Mouse (Mus musculus): Measurements from ENCODE around the gene Itga10.
"Not testable (repeated sequence)": the region's sequence is repeated elsewhere in the genome, so short reads cannot be mapped to it uniquely, and the experiment has no call there.

Gene Itga10

GRCm38 (mm10) chr3:96634928-96635879 lies 10.2 kb upstream of the Itga10 start, which contains the start of the genes Pex11b and Gm42957:
TSS of gene Pex11b (plus strand) at chr3:96635376.
TSS of gene Gm42957 (plus strand) at chr3:96635474.
- peak; percentile 92 for DNase-seq

DNA sequence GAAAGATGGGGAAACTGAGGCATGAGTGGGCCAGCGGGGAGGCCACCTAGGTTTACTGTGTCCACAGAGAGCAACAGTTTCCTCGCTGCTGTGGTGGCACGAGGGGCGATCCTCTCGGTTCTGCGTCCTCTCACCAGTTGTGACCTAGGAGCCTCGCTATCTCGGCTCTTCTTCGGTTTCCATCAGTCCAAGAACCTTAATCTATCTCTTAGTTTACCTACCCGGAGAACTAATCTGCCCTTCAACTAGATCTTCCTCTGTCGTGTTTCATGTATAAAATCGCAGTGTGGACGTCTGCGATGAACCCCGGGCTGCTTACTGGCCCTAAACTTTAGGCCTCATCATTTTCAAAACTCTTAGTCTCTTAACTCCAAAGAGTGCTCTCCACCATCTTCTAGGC lies 9.5 kb upstream of the Itga10 start:
- DNase-seq = no peak

DNA sequence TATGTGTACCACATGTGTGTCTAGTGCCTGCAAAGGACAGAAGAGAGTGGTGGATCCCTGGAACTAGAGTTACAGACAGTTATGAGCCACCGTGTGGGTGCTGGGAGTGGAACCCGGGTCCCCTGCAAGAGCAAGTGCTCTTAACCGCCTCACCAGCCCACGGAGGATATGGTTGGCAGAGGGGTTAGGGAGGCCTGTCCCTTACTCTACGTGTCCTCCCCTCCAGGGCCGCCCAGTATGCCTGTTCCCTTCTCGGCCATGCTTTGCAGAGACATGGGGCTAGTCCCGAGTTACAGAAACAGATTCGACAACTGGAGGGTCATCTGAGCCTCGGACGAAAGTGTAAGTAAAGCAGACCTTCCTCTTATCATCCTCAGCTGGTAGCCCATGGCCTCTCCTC lies 8.9 kb upstream of the Itga10 start:
- DNase-seq = no peak

DNA sequence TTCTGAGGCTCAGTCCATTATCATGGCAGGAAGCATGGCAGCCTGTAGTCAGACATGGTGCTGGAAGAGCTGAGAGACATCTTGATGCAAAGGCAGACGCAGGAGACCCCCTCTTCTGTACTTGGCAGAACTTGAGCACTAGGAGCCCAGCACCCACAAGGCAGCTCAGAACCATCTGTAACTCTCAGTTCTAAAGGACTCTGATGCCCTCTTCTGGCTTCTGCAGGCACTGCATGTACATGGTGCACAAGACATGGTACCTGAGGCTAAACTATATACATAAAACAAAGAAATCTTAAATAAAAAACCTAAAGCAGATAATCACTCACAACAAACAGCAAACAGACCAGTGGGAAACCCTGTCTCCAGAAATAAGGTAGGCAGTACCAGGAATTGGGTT lies 6.2 kb upstream of the Itga10 start:
- peak; percentile 90 for DNase-seq

DNA sequence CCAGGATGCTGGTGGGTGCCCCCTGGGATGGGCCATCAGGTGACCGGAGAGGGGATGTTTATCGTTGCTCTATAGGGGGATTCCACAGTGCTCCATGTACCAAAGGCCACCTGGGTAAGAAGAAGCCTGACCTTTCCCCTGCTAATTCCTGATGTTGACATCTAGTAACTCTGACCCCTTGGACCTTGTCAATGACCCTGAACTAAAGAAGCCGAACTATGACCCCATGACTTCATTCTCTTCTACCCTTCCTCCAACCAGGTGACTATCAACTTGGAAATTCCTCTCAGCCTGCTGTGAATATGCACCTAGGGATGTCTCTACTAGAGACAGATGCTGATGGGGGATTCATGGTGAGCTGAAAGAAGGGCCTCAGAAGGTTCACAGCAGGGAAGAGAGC lies 2.0 kb downstream of the Itga10 start:
- DNase-seq = no peak

- no peak for DNase-seq
Observed at GRCm38 (mm10) chr3:96660901-96661300, 15.5 kb downstream of the Itga10 start.

GRCm38 (mm10) chr3:96662731-96663316 lies 17.4 kb downstream of the Itga10 start:
- DNase-seq = no peak

GRCm38 (mm10) chr3:96663432-96664239 lies 18.3 kb downstream of the Itga10 start:
- peak; percentile 91 for DNase-seq

- not testable (repeated sequence) for DNase-seq
Observed at GRCm38 (mm10) chr3:96665732-96666363, 20.5 kb downstream of the Itga10 start.

GRCm38 (mm10) chr3:96666916-96667315 lies 21.5 kb downstream of the Itga10 start:
- no peak for DNase-seq

- DNase-seq = peak; percentile 54
Observed at GRCm38 (mm10) chr3:96667316-96667715, 21.9 kb downstream of the Itga10 start.

DNA sequence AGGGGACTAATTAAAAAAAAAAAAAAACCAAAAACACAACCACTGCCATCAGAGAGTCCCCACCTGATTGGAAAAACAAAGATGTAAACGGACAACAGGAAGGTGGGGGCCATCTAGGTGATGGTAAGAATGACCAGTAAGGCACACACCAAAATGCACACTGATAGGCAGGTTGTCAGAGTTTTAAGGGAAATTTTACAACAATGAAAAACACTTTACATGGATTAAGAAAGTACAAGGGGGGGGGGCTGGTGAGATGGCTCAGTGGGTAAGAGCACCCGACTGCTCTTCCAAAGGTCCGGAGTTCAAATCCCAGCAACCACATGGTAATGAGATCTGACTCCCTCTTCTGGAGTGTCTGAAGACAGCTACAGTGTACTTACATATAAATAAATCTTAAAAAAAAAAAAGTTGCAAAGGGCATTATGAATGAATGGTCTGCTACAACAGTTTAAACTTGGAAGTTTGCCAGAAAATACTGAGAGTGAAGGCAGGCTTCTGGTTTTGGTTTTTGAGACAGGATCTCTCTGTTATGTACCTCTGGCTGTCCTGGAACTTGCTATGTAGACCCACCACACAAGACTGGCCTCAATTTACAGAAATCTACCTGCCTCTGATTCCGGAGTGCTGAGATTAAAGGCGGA lies 23.2 kb downstream of the Itga10 start:
- DNase-seq = no peak

GRCm38 (mm10) chr3:96669727-96670468 lies 24.5 kb downstream of the Itga10 start, which contains the start of gene Ankrd35:
TSS of gene Ankrd35 (plus strand) at chr3:96670131.
- peak; percentile 91 for DNase-seq

GRCm38 (mm10) chr3:96671519-96671918 lies 26.1 kb downstream of the Itga10 start:
- DNase-seq = no peak

GRCm38 (mm10) chr3:96673514-96673913 lies 28.1 kb downstream of the Itga10 start:
- DNase-seq = no peak

DNA sequence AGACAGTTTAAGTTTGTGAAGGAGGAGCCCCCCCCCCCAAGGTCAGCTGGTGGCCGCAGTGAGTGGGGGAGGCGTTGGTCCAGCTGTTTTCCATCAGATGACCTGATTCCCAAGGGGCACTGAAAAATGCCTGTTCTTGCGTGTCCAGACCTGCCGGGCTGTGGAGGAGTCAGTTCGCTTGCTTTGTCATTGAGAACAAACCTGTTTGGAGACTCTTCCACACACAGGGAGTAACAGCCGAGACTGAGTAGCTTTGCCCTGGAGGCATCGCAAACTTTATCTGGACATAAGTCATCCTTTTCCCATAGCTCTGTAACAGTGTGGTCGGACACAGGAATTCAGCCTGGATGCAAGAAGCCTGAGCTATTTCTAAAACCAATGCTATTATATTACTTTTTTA lies 29.1 kb downstream of the Itga10 start:
- DNase-seq = no peak

DNA sequence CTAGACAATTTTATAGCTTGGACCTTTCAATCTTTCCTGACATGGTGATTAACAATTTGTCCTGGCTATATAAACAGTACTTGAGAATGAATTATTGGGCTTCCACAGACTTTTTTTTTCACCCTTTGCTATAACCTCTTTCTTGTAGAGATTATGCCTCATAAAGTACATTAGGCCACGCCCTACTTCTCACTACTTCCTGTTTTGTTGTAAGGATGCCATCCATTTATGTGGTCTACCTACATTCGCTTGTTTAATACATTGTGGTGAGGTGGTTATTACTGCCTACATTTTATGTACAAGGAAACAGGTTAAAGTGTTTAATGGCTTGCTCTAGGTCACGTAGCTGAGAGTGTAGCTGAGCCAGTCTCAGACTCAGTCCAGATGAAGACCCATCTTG lies 29.8 kb downstream of the Itga10 start:
- DNase-seq = no peak

GRCm38 (mm10) chr3:96675690-96676089 lies 30.3 kb downstream of the Itga10 start:
- DNase-seq = no peak

DNA sequence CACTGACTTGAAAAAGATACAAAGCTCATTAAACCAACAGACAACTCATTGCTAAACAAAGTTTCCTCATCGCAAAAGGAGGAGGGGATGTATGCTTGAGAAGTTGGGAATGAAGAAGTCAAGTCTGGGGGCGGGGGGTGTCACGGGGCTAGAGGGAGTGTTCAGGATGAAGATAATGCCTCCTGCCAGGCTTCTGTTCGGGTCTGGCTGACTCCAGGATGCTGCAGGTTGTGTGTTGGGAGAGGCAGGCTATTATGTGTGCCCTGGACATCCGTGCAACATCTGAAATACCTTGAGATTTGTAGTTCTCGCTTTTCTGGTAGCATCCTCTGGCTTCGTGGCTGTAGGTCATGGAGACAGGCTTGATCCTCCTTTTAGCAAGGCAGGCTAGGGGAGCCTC lies 33.1 kb downstream of the Itga10 start:
- DNase-seq = no peak

DNA sequence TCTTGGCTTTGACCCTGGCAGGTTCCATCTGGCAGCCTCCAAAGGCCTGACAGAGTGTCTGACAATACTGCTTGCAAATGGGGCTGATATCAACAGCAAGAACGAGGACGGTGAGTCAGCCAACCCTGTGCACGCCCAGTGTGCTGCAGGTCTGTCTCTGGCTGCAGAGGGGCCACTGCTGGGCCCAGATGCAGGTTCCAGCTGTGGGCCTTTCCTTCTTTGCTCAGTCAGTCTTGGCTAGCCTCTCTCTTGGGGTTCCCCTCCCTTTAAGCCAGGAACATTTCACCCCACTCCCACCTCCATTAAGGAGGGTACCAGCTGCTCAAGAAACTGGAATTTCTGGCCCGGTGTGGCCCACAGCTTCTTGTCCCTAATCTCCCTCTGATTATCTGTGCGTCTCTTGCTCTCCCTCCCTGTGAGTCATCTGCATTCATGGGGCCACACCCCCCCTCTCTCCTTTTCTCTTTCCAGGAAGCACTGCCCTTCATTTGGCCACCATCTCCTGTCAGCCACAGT lies 33.8 kb downstream of the Itga10 start:
- no peak for DNase-seq
